Mouse (Mus musculus): ENCODE data around the gene Tmem183a. TPM values are rescaled to one million over a fixed set of nuclear protein-coding genes. Genes with fewer than 3 reads are reported as not detected.

The Tmem183a gene
- 10 to 100 TPM; 10.1 to 10.4 TPM for total RNA-seq (2021)
- long read RNA-seq, experiment 1, transcript Tmem183a-201 (8 exons, 3,149 nt): major isoform, 9 of 19 reads
- long read RNA-seq, experiment 1, partial matches to known transcripts: 1 of 19 reads
- long read RNA-seq, experiment 1, other reads (novel, unspliced or antisense): 8 of 19 reads
- long read RNA-seq, experiment 2, transcript Tmem183a-201 (8 exons, 3,149 nt): major isoform, 5 of 13 reads
- long read RNA-seq, experiment 2, partial matches to known transcripts: 0 of 13 reads
- long read RNA-seq, experiment 2, other reads (novel, unspliced or antisense): 4 of 13 reads

GRCm38 (mm10) chr1:134361857-134362212 lies at the start of gene Tmem183a:
Gene Tmem183a, minus strand, starts transcription at chr1:134361979.
- DNase-seq (ENCODE audit: low spot score): peak; percentile 95

- no peak for DNase-seq (ENCODE audit: low spot score)
These were observed 46.3 kb upstream of the Tmem183a start for GRCm38 (mm10) chr1:134408080-134408479.

GRCm38 (mm10) chr1:134406414-134406771 lies 44.6 kb upstream of the Tmem183a start:
- DNase-seq (ENCODE audit: low spot score): no peak

GRCm38 (mm10) chr1:134405509-134406413 lies 44.0 kb upstream of the Tmem183a start, which contains the start of gene Cyb5r1:
Gene Cyb5r1, plus strand, starts transcription at chr1:134405559.
- DNase-seq (ENCODE audit: low spot score): peak; percentile 78

- no peak for DNase-seq (ENCODE audit: low spot score)
These were observed 38.0 kb upstream of the Tmem183a start for GRCm38 (mm10) chr1:134399735-134400134.

- no peak for DNase-seq (ENCODE audit: low spot score)
These were observed 36.4 kb upstream of the Tmem183a start for GRCm38 (mm10) chr1:134398210-134398609.

GRCm38 (mm10) chr1:134393827-134394226 lies 32.0 kb upstream of the Tmem183a start:
- no peak for DNase-seq (ENCODE audit: low spot score)

GRCm38 (mm10) chr1:134385666-134386065 lies 23.9 kb upstream of the Tmem183a start, which contains the start of gene 4933406M09Rik:
Gene 4933406M09Rik, plus strand, starts transcription at chr1:134385940.
- DNase-seq (ENCODE audit: low spot score): no peak

- no peak for DNase-seq (ENCODE audit: low spot score)
These were observed 23.4 kb upstream of the Tmem183a start for GRCm38 (mm10) chr1:134385176-134385575.

GRCm38 (mm10) chr1:134384581-134384980 lies 22.8 kb upstream of the Tmem183a start:
- no peak for DNase-seq (ENCODE audit: low spot score)

- DNase-seq (ENCODE audit: low spot score): no peak
These were observed 20.2 kb upstream of the Tmem183a start for GRCm38 (mm10) chr1:134381795-134382625.

- no peak for DNase-seq (ENCODE audit: low spot score)
These were observed 19.3 kb upstream of the Tmem183a start for GRCm38 (mm10) chr1:134381051-134381450.

GRCm38 (mm10) chr1:134374124-134374523 lies 12.3 kb upstream of the Tmem183a start:
- DNase-seq (ENCODE audit: low spot score): no peak

GRCm38 (mm10) chr1:134368777-134369337 lies 7.1 kb upstream of the Tmem183a start:
- peak; percentile 55 for DNase-seq (ENCODE audit: low spot score)

GRCm38 (mm10) chr1:134365491-134365890 lies 3.7 kb upstream of the Tmem183a start:
- DNase-seq (ENCODE audit: low spot score): no peak

GRCm38 (mm10) chr1:134363194-134363593 lies 1.4 kb upstream of the Tmem183a start:
- no peak for DNase-seq (ENCODE audit: low spot score)

- DNase-seq (ENCODE audit: low spot score): no peak
These were observed 453 bp downstream of the Tmem183a start for GRCm38 (mm10) chr1:134361195-134361856.

GRCm38 (mm10) chr1:134360656-134361055 lies 1.1 kb downstream of the Tmem183a start:
- no peak for DNase-seq (ENCODE audit: low spot score)

GRCm38 (mm10) chr1:134357461-134357860 lies 4.3 kb downstream of the Tmem183a start:
- no peak for DNase-seq (ENCODE audit: low spot score)

GRCm38 (mm10) chr1:134353326-134353725 lies 8.5 kb downstream of the Tmem183a start:
- DNase-seq (ENCODE audit: low spot score): no peak

GRCm38 (mm10) chr1:134347791-134348190 lies 14.0 kb downstream of the Tmem183a start:
- no peak for DNase-seq (ENCODE audit: low spot score)

All from gastrocnemius, adult 18-20 months (tissue).